Mouse (Mus musculus): ENCODE data around the gene C330007P06Rik.

DNA sequence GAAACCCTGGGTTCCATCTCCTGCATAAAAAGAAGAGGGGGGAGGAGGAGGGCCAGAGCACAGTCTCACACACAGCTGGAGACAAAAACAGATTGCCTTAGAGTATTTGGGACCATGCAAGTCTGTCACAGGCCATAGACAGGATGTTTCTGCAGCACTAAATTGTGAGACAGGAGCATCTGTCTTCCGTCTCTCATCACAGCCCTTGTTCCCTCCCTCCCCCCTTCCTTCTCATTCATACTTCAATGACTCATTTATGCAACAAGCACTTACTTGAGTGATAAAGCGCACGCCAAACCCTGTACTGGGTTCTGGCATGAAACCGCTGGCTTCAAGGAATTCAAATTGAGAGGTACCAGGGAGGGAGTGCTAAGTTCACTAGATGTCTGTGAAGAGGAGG, 42.3 kb downstream of the C330007P06Rik start:
- no peak for TF ChIP-seq CTCF (IDR thresholded peaks at IDR 0.05)
- TF ChIP-seq POLR2A (IDR thresholded peaks at IDR 0.05; ENCODE audit: insufficient read depth, low read depth, low read length) = no peak
- TF ChIP-seq EP300 (IDR thresholded peaks at IDR 0.05; ENCODE audit: insufficient read depth, low read depth, low read length) = no peak
